Mouse (Mus musculus) neutrophil, adult 5-6 weeks (primary cell): Measurements from ENCODE around the gene Hrasls5. TPM values are rescaled to one million over a fixed set of nuclear protein-coding genes. Genes with fewer than 3 reads are reported as not detected.

ENCODE experiments used
- ATAC-seq: fragments of 151-379, 151-347 bp; 2 replicates; pipeline ENCODE4 v1.8.0; 2017; ENCODE audit warnings: mild to moderate bottlenecking, moderate TSS enrichment; ENCODE audit not compliant: insufficient number of reproducible peaks, poor library complexity, low FRiP score, severe bottlenecking; ENCODE audit errors: extremely low read depth
- total RNA-seq: library from RNA; stranded (forward); fragments of 200-1000 nt; gene quantifications from 2 replicates; pipeline ENCODE4 v1.2.3, GENCODE M21; 2017

Gene Hrasls5
- not detected in 2 replicates for total RNA-seq

GRCm38 (mm10) chr19:7611942-7612757 lies at the start of gene Hrasls5:
Hrasls5 (plus strand) TSS chr19:7612541.
- no peak for ATAC-seq

DNA sequence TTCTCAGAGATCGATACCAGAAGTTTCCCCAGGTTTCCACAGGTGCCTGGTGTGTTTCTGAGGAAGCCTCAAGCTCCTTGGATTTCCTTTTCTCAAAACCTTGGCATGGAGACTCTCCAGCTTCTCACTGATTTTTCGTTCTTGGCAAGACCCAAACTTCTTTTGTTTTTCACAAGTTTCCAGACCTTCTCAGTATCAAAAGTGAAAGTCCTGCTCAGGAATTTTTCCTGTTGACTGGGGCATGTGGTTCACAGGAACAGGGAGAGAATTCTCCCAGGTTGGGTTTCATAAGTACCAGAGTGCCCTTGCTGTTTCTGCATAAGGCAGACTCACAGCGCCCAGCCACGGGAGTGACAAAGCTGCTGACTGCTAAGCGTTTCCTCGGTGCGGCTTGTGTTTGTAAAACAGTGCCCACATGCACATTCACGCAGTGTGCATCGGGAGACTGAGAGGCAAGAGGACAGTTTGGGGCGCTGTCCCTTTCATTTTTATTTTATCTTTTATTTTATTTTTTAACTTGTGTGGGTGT lies 49.7 kb upstream of the Hrasls5 start:
- no peak for ATAC-seq

DNA sequence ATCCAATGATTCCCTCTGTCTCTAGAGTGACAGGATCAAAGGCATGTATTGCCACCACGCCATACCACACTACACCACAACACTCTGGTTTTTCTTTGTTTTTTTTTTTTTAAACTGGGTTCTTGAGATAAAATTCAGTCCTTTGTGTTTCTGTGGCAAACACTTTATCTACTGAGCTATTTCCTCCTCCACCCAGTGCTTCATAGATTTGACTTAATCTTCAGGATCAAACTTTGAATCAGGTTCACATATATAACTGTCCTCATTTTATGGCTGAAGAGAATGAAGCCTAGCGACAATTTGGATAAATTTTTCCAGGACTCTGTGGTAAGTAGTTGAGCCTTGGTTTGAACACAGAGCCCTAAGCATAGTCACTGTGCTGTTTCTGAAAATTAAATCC lies 48.7 kb upstream of the Hrasls5 start:
- ATAC-seq: no peak

DNA sequence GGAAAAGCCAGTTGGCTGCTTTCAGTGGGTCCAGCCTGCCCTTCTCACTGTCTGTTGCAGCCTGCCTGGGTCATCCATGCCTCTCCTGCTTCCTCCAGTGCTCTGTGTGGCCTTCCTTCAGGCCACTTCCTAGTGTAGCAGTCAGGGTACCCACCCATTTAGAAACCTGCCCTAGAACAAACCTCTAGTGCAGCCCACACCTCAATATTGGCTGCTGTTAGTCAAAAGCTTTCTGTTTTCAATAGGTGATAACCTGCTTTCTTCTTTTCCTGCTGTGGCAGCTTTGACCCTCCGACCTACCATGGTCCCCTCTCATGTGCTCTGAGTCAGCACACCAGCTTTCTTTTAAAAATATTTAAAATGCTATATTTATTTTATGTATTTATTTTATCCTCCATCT lies 47.9 kb upstream of the Hrasls5 start:
- no peak for ATAC-seq

DNA sequence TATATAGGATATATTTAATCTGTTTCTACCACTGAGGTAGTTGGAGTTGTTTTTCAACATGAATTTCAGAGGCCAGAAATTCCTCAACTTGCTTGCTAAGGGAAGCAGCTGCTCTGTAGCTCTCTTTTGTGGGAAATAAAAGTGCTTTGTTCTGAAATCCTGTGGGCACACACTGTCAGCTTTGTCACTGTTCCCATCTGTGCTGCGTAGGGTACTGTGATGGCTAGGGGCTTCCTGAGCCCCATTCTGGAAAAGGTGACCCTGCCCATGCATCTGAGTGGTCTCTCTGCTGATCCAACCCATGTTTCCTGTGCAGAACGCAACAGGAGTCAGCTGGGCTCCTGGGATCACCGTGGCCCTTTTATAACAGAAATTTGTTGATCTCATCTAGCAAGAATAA lies 45.5 kb upstream of the Hrasls5 start:
- ATAC-seq: no peak

- ATAC-seq: no peak
Observed at GRCm38 (mm10) chr19:7568364-7568763, 44.0 kb upstream of the Hrasls5 start.

- no peak for ATAC-seq
Observed at GRCm38 (mm10) chr19:7569650-7570049, 42.7 kb upstream of the Hrasls5 start.

GRCm38 (mm10) chr19:7576180-7576579 lies 36.2 kb upstream of the Hrasls5 start:
- ATAC-seq: no peak

GRCm38 (mm10) chr19:7577710-7578109 lies 34.6 kb upstream of the Hrasls5 start:
- ATAC-seq: no peak

GRCm38 (mm10) chr19:7581042-7581441 lies 31.3 kb upstream of the Hrasls5 start:
- no peak for ATAC-seq

DNA sequence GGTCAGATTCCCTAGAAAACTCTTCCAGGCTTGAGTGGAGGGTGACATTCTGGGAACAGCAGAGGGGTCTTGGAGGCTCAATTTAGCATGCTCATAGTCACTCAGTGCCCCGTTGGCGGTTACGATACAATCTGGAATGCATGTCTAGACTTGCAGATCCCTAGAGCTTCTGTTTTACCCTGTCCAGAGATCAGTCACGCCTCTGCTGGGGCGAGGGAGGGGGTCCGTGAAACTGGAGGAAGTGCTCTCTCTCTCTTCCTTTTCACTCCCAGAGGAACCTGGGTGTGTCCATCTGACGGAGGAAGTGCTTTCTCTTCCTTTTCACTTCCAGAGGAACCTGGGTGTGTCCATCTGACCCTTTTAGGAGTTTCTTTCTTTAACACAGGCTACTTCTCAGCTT lies 29.2 kb upstream of the Hrasls5 start:
- ATAC-seq: no peak

DNA sequence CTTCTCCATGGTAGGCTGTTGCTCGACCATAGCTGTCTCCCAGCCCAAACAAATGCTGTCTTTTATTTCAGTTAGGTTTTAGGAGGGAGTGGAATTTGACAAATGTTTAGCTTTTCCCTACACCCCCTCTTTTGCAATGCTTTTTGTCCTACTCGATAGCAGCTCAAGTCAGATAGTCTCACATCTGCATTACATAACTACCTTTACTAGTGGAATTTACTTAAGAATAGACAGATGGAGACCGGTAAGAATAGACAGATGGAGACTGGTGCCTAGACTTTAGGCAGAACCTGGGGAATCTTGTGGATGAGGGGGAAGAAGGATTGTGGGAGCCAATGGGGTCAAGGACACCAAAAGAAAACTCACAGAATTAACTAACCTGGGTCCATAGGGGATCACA lies 28.7 kb upstream of the Hrasls5 start:
- ATAC-seq: no peak

DNA sequence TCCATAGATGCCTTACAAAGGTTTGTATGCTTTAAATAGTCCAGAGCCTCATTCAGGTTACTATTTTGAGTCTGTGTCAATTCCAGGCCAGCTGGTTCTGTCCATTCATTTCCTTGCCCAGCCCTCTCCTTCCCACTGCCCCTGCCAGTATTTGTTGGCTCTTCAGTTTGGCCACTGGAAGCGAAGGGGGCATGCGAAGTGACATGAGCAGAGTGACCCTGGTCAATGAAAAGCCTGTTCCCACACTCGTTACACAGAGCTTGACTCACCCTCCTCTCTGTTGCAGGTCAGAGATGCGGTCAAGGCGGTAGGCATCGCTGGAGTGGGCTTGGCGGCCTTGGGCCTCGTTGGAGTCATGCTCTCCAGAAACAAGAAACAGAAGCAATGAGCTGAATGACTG lies 27.1 kb upstream of the Hrasls5 start:
- ATAC-seq: no peak

GRCm38 (mm10) chr19:7585764-7586163 lies 26.6 kb upstream of the Hrasls5 start:
- ATAC-seq: no peak

GRCm38 (mm10) chr19:7590795-7591194 lies 21.5 kb upstream of the Hrasls5 start:
- no peak for ATAC-seq

DNA sequence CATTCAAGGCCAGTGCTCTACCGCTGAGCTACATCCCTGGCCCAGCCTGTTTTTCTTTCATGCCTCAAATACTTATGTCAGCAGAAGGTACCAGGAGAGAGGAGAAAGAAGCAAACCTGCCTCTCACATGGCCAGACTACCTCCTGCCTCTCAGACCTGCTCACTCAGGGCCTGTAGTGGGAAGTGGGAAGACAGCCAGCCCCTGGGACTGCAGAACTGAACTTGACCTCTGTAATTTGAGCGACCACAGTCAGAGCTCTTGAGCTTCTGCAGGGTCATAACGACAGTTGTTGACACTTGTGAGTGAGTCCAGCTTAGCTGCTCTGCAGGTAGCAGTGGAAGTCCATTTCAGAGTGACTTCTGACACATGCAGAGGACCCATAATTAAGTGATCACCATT lies 20.3 kb upstream of the Hrasls5 start:
- ATAC-seq: no peak

- ATAC-seq: no peak
Observed at GRCm38 (mm10) chr19:7595534-7595933, 16.8 kb upstream of the Hrasls5 start.

GRCm38 (mm10) chr19:7598481-7598880 lies 13.9 kb upstream of the Hrasls5 start:
- ATAC-seq: no peak

DNA sequence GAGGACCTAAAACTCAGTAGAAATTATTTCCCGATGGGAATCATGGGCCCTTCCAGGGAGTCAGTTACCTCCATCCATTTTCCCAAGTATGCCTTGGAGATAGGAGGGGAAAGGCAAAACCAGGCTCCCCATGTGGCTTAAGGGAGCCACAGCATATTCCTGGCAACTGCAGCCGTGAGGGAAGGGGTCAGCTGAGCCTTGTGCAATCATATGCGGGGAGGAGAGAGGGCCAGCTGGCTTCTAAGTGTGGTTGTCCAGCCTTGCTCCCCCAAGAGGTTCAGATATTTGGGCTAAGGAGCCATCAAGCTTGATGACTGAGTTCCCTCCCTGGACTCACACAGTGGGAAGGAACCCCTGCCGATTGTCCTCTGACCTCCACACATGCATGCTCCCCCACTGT lies 10.8 kb upstream of the Hrasls5 start:
- no peak for ATAC-seq

DNA sequence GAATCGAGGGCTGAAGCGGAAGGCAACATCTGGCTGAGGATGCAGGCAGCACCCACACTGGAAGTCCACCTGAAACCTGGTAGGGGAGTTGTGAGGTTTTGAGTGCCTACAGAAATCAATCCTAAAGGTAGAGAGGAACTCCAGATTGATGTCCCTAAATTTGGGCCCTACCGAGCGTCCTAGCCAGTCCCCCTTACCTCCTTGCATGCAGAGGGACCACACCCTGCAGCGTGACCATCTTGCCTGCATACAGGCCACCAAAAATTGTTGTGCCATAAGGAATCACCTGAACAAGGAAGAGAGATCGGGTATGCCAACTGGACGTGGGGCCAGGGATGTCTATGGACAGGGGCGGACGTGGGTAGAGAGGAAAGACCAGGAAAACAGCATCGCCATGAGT lies 8.2 kb upstream of the Hrasls5 start:
- no peak for ATAC-seq

- ATAC-seq: no peak
Observed at GRCm38 (mm10) chr19:7605013-7605412, 7.3 kb upstream of the Hrasls5 start.
